Mouse (Mus musculus) stomach, embryonic 16.5 days (tissue): Measurements from ENCODE around the gene Ccdc182. TPM values are rescaled to one million over a fixed set of nuclear protein-coding genes. Genes with fewer than 3 reads are reported as not detected.

Source experiments
- ATAC-seq: fragments of 200-750 bp; cut with Nextera tagmentation; 2 replicates; pipeline ENCODE4 v1.8.0; 2017; ENCODE audit warnings: moderate number of reproducible peaks, moderate TSS enrichment; ENCODE audit not compliant: insufficient read depth, low FRiP score
- H3K27ac ChIP-seq: fragments of 300-500 bp; sonication (generic); 2 replicates; pipeline ENCODE4 v1.5.1; 2014; ENCODE audit warnings: low read length
- H3K27me3 ChIP-seq: fragments of 300-500 bp; sonication (generic); 2 replicates; pipeline ENCODE4 v1.6.1; 2014; ENCODE audit warnings: low read length, control low read depth, mixed read lengths; ENCODE audit not compliant: control insufficient read depth, insufficient read depth
- H3K36me3 ChIP-seq: fragments of 300-500 bp; sonication (generic); 2 replicates; pipeline ENCODE4 v1.6.1; 2014; ENCODE audit warnings: low read length; ENCODE audit not compliant: control insufficient read depth, insufficient read depth
- H3K4me1 ChIP-seq: fragments of 300-500 bp; sonication (generic); 2 replicates; pipeline ENCODE4 v1.6.1; 2014; ENCODE audit warnings: low read length, control low read depth, mixed read lengths; ENCODE audit not compliant: control insufficient read depth, insufficient read depth
- H3K4me2 ChIP-seq: fragments of 300-500 bp; sonication (generic); 2 replicates; pipeline ENCODE4 v1.6.1; 2014; ENCODE audit warnings: low read depth, low read length, mixed read lengths
- H3K4me3 ChIP-seq: fragments of 300-500 bp; sonication (generic); replicated peaks from 2 replicates; pipeline ENCODE4 v1.5.1; 2014; ENCODE audit warnings: mild to moderate bottlenecking, low read length
- H3K9ac ChIP-seq: fragments of 300-500 bp; sonication (generic); 2 replicates; pipeline ENCODE4 v1.6.1; 2014; ENCODE audit warnings: low read length
- H3K9me3 ChIP-seq: fragments of 300-500 bp; sonication (generic); replicated peaks from 2 replicates; pipeline ENCODE4 v1.6.1; 2016; ENCODE audit warnings: low read length, control low read depth; ENCODE audit not compliant: control insufficient read depth
- WGBS: fragments of 180-500 bp; shearing (Covaris S2); extraction: QIAGEN DNeasy Blood & Tissue Kit; methylation state at CpG from one replicate; pipeline ENCODE4 v1.1.7; 2014; 5-methylcytosine and 5-hydroxymethylcytosine counted together
- polyA plus RNA-seq: library from polyadenylated mRNA; unstranded; fragments of >200 nt; fragmentation: Nextera tagmentation; extraction: Ambion mirVana; gene quantifications from 2 replicates; pipeline ENCODE4 v1.2.1, GENCODE M21; 2015

Gene Ccdc182
- polyA plus RNA-seq, 1 experiment from 2014 or later, result not detected

- H3K27me3 ChIP-seq, result no peaks in the 10 kb centered on the region
- 55% methylated on average over 19 of the region's 19 CpGs for WGBS
- no peaks in the 10 kb centered on the region for H3K9me3 ChIP-seq
- no peak overlapping the region for H3K27ac ChIP-seq
- no peaks in the 10 kb centered on the region for H3K36me3 ChIP-seq
- H3K9ac ChIP-seq, result no peak overlapping the region
- H3K4me1 ChIP-seq, result peaks cover 14% of the 10 kb centered on the region; the same call in 1 of the 2 replicates
- no peak overlapping the region for H3K4me2 ChIP-seq
- 0 out of 2 replicates have a peak, but pooled peaks have one; percentile 23 for ATAC-seq
- H3K4me3 ChIP-seq, result no peak overlapping the region
Measured at GRCm38 (mm10) chr11:88276534-88277308, 17.1 kb upstream of the Ccdc182 start.

DNA sequence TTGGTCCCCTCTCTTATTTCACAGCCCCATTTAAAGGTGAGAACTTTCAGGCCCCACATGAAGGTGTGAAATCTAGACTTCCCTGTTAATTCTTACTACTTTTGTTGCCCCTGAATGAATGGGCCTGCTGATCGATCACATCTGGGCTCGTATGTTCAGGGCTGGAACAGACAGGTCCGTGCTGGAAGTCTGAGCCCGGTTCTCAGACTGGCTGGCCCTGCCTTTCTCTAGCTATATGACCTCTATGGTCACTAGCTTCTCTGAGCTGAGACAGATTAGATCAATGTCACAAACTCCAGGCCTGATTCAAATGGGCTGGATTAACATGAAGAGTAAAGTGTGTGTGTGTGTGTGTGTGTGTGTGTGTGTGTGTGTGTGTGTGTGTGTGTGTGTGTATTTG, 14.9 kb upstream of the Ccdc182 start:
- H3K4me3 ChIP-seq, result no peak overlapping the region
- peaks cover 14% of the 10 kb centered on the region; the same call in 1 of the 2 replicates for H3K4me1 ChIP-seq
- no peaks in the 10 kb centered on the region for H3K27me3 ChIP-seq
- H3K9ac ChIP-seq, result no peak overlapping the region
- no peaks in the 10 kb centered on the region for H3K9me3 ChIP-seq
- H3K4me2 ChIP-seq, result no peak overlapping the region
- 46% methylated on average over 4 of the region's 4 CpGs for WGBS
- no peak overlapping the region for H3K27ac ChIP-seq
- ATAC-seq, result no peak
- no peaks in the 10 kb centered on the region for H3K36me3 ChIP-seq

DNA sequence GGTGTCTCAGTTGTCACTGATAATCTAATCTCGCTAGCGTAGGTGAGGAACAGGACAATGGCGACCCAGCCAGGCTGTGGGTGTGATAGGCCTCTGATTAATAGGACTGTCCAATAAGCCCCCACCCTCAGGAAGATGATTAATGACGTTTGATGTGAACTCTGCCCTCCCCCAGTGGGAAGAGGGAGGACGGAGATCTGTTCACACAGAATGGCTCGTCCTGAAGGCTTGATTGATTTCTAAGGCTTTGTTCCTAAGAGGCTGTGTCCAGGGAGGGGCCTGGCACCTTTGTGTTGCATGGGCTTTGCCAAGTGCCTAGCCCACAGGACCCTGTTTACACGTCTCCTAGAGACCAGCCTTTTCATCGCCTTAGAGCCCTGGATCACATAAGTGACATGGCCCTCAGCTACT, 13.4 kb upstream of the Ccdc182 start:
- WGBS, result 34% methylated on average over 8 of the region's 8 CpGs
- Histone ChIP-seq H3K36me3 (no peaks in the 10 kb centered on the region), H3K27me3 (no peaks in the 10 kb centered on the region), H3K27ac (no peak overlapping the region), H3K4me3 (no peak overlapping the region), H3K9me3 (no peaks in the 10 kb centered on the region), H3K9ac (no peak overlapping the region), H3K4me2 (no peak overlapping the region), H3K4me1 (0 out of 2 replicates have a peak, but pooled peaks cover 8% of the 10 kb centered on the region)
- no peak for ATAC-seq

DNA sequence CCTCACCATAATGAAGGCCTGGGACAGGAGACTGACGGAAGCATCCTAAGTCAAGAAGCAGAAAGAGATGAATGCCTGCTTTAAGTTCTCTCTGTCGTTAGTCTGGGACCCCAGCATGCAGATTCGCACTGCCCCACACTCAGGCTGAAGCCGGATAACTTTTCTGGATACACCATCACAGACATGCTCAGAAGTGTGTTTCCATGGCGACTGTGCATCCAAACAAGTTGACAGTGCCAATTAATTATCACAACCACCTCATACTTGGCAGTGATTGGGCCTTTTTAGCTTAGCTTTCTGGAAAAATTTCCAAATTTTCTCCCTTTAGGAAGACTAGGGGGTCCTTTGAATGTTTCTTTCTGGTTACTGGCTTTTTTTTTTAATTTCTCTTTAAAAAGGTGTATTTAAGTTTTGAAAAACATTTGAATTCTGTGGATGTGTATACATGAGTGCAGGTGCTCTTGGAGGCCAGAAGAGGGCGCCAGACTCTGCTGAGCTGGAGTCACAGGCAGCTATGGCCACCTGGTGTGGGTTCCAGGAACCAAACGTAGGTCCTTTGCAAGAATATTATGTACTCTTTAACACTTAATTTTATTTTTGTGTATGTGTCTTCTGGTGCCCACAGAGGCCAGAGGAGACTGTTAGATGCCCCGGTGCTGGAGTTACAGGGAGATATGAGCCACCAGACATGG, 12.3 kb upstream of the Ccdc182 start:
- Histone ChIP-seq H3K27me3 (no peaks in the 10 kb centered on the region), H3K9me3 (no peaks in the 10 kb centered on the region), H3K27ac (no peak overlapping the region), H3K9ac (no peak overlapping the region), H3K4me1 (no peaks in the 10 kb centered on the region), H3K4me3 (no peak overlapping the region), H3K4me2 (no peak overlapping the region), H3K36me3 (no peaks in the 10 kb centered on the region)
- ATAC-seq, result no peak
- WGBS, result 71% methylated on average over 8 of the region's 8 CpGs

DNA sequence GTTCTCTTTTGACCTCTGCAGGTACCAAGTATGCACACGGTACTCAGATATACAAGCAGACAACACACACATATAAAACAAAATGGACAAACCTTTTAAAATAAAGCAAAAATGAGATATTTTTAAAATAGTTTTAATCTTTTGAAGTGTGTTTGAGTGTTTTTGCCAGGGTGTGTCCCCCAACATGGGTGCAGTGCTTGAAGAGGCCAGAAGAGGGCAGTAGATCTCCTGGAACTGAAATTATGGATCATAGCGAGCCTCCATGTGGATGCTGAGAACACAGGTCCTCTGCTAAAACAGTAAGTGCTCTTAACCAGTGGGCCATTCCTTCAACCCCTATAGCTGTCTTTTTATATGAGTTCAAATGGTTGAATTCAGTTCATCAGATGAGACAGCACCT, 11.3 kb upstream of the Ccdc182 start:
- Histone ChIP-seq H3K27ac (no peak overlapping the region), H3K9me3 (no peaks in the 10 kb centered on the region), H3K9ac (no peak overlapping the region), H3K36me3 (no peaks in the 10 kb centered on the region), H3K4me2 (no peak overlapping the region), H3K27me3 (no peaks in the 10 kb centered on the region), H3K4me1 (no peaks in the 10 kb centered on the region), H3K4me3 (no peak overlapping the region)
- 96% methylated on average over 2 of the region's 2 CpGs for whole genome bisulfite sequencing
- no peak for ATAC-seq

GRCm38 (mm10) chr11:88286019-88286418, 7.8 kb upstream of the Ccdc182 start:
- Histone ChIP-seq H3K9ac (no peak overlapping the region), H3K4me1 (0 out of 2 replicates have a peak, but pooled peaks cover 3% of the 10 kb centered on the region), H3K27me3 (no peaks in the 10 kb centered on the region), H3K9me3 (no peaks in the 10 kb centered on the region), H3K4me2 (no peak overlapping the region), H3K27ac (no peak overlapping the region), H3K4me3 (no peak overlapping the region), H3K36me3 (no peaks in the 10 kb centered on the region)
- WGBS, result 50% methylated on average over 8 of the region's 8 CpGs
- no peak for ATAC-seq

DNA sequence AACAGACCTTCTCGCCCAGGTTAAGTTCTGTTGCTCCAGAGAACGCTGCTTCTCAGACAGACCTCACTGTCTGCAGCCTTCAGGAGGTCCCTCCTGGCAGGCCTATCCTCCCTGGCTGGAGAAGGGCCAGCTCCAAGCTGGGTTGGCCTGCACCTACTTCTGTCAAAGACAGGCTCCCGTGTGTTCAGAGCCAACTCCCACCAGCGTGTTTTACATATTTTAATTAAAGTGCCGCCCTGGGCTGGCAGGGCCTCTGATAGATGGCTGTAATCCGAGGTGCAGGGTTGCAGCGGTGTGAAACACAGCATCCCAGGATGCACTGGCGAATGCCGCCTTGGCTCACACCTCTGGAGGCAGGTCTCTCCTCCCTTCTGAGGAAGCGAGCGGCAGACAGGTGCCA, 5.5 kb upstream of the Ccdc182 start:
- H3K9ac ChIP-seq, result no peak overlapping the region
- WGBS, result 24% methylated on average over 11 of the region's 11 CpGs

DNA sequence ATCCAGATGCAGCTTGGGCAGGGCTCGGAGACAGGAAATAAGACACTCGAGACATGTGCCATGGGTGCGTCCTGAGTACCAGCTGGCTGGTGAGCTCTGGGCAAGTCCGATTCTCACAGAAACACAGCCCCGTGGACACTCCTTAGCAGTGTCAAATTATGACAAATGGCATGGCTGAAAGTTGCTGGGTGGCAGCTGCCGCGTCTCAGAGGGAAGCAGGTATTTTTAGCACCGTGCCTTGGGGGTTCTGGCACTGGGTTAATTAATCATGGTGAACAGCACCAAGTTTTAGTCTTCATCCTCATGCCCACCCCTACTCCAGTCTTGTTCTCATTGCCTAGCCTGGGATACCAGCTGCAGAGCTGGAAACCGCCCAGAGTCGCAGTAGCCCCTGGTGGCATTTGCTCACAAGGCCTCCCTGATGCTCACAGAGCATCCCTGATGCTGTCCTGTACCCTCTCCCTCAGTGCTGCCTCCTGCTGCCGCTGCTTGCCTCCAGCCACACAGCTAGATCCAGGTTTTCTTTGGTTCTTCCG, 5.0 kb upstream of the Ccdc182 start:
- no peaks in the 10 kb centered on the region for H3K9me3 ChIP-seq
- H3K4me3 ChIP-seq, result no peak overlapping the region
- 0 out of 2 replicates have a peak, but pooled peaks cover 3% of the 10 kb centered on the region for H3K4me1 ChIP-seq
- no peaks in the 10 kb centered on the region for H3K27me3 ChIP-seq
- no peak overlapping the region for H3K9ac ChIP-seq
- 27% methylated on average over 12 of the region's 12 CpGs for WGBS
- no peak overlapping the region for H3K27ac ChIP-seq
- no peaks in the 10 kb centered on the region for H3K36me3 ChIP-seq
- no peak overlapping the region for H3K4me2 ChIP-seq
- ATAC-seq, result peak; percentile 33; the same call in 1 of the 2 replicates

More for the DNA sequence above, 5.5 kb upstream of the Ccdc182 start:
- Histone ChIP-seq H3K4me2 (no peak overlapping the region), H3K27me3 (no peaks in the 10 kb centered on the region), H3K36me3 (no peaks in the 10 kb centered on the region), H3K4me3 (no peak overlapping the region), H3K9me3 (no peaks in the 10 kb centered on the region), H3K4me1 (0 out of 2 replicates have a peak, but pooled peaks cover 3% of the 10 kb centered on the region), H3K27ac (no peak overlapping the region)
- ATAC-seq, result no peak

GRCm38 (mm10) chr11:88291245-88291644, 2.6 kb upstream of the Ccdc182 start:
- Histone ChIP-seq H3K36me3 (no peaks in the 10 kb centered on the region), H3K27me3 (0 out of 2 replicates have a peak, but pooled peaks cover 5% of the 10 kb centered on the region), H3K4me1 (peaks cover 3% of the 10 kb centered on the region; the same call in 1 of the 2 replicates), H3K4me2 (no peak overlapping the region), H3K9ac (no peak overlapping the region), H3K27ac (no peak overlapping the region), H3K4me3 (no peak overlapping the region), H3K9me3 (no peaks in the 10 kb centered on the region)
- no peak for ATAC-seq
- WGBS, result 72% methylated on average over 4 of the region's 4 CpGs
